Mouse (Mus musculus) stomach, postnatal 0 days (tissue): Measurements from ENCODE around the gene Rtf1. TPM values are rescaled to one million over a fixed set of nuclear protein-coding genes. Genes with fewer than 3 reads are reported as not detected.

Experiments
- ATAC-seq: fragments of 200-750 bp; cut with Nextera tagmentation; 2 replicates; pipeline ENCODE4 v1.8.0; 2017; ENCODE audit not compliant: low FRiP score, low TSS enrichment
- DNase-seq: peaks from one replicate; pipeline ENCODE4 v3.0.0-alpha.2; 2016; ENCODE audit warnings: low spot score
- H3K27ac ChIP-seq: fragments of 300-500 bp; sonication (generic); replicated peaks from 2 replicates; pipeline ENCODE4 v1.5.1; 2014; ENCODE audit warnings: mild to moderate bottlenecking, control low read depth
- H3K27me3 ChIP-seq: fragments of 300-500 bp; sonication (generic); 2 replicates; pipeline ENCODE4 v1.6.1; 2014; ENCODE audit warnings: low read length; ENCODE audit not compliant: control insufficient read depth, insufficient read depth
- H3K36me3 ChIP-seq: fragments of 300-500 bp; sonication (generic); 2 replicates; pipeline ENCODE4 v1.6.1; 2014; ENCODE audit warnings: low read length, mixed read lengths; ENCODE audit not compliant: control insufficient read depth, insufficient read depth
- H3K4me1 ChIP-seq: fragments of 300-500 bp; sonication (generic); replicated peaks from 2 replicates; pipeline ENCODE4 v1.6.1; 2014; ENCODE audit warnings: antibody characterized with exemption; ENCODE audit not compliant: control insufficient read depth, insufficient read depth
- H3K4me2 ChIP-seq: fragments of 300-500 bp; sonication (generic); replicated peaks from 2 replicates; pipeline ENCODE4 v1.6.1; 2014; ENCODE audit warnings: low read depth, mild to moderate bottlenecking, control low read depth, moderate library complexity
- H3K4me3 ChIP-seq: fragments of 300-500 bp; sonication (generic); 2 replicates; pipeline ENCODE4 v1.5.1; 2014; ENCODE audit warnings: low read depth, low read length, control low read depth
- H3K9ac ChIP-seq: fragments of 300-500 bp; sonication (generic); 2 replicates; pipeline ENCODE4 v1.6.1; 2014; ENCODE audit warnings: mild to moderate bottlenecking, low read length, control low read depth, mixed read lengths
- H3K9me3 ChIP-seq: fragments of 300-500 bp; sonication (generic); 2 replicates; pipeline ENCODE4 v1.6.1; 2016; ENCODE audit warnings: low read length; ENCODE audit not compliant: control insufficient read depth
- CTCF ChIP-seq: IDR thresholded peaks from 2 replicates; pipeline ENCODE4 v1.5.1; 2016; ENCODE audit warnings: antibody characterized with exemption, low read depth, mild to moderate bottlenecking, moderate library complexity
- EP300 ChIP-seq: optimal IDR thresholded peaks from 2 replicates; pipeline ENCODE3; 2016; ENCODE audit warnings: antibody characterized with exemption
- WGBS: fragments of 180-500 bp; shearing (Covaris S2); extraction: QIAGEN DNeasy Blood & Tissue Kit; methylation state at CpG from one replicate; pipeline ENCODE4 v1.1.7; 2014; 5-methylcytosine and 5-hydroxymethylcytosine counted together
- polyA plus RNA-seq: library from polyadenylated mRNA; unstranded; fragments of >200 nt; fragmentation: Nextera tagmentation; extraction: Ambion mirVana; gene quantifications from 2 replicates; pipeline ENCODE4 v1.2.1, GENCODE M21; 2015

Rtf1 gene
- polyA plus RNA-seq, 1 experiment from 2014 or later: 33.2 TPM

DNA sequence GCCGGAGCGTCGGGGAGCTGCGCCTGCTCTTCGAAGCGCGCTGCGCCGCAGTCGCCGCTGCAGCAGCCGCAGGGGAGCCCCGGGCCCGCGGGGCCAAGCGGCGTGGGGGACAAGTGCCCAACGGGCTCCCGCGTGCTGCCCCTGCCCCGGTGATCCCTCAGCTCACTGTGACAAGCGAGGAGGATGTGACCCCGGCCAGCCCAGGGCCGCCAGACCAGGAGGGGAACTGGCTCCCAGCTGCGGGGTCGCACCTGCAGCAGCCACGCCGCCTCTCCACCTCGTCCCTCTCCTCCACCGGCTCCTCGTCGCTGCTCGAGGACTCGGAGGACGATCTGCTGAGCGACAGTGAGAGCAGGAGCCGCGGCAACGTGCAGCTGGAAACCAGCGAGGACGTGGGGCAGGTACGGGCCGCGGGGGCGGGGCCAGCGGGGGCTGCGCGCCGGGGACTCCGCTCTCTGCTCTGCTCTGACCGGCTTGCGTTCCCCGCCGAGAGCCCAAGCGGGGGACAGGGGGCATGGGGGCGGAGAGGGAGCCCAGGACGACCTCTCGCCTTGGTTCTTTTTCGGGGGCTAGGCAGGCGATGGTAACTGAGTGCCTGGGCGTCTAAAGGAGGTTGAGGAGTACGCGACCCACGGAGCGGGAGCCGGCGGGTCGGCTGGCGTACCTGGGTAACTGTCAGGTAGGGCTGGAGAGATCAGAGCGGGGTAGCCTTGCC, 67.8 kb downstream of the Rtf1 start:
- TF ChIP-seq EP300 (no peak), CTCF (no peak)
- Histone ChIP-seq H3K9ac (peak overlapping the region; percentile 66), H3K4me2 (peak overlapping the region; percentile 100), H3K4me1 (peaks cover 3% of the 10 kb centered on the region; the same call in 1 of the 2 replicates), H3K4me3 (peak overlapping the region; percentile 68), H3K36me3 (no peaks in the 10 kb centered on the region), H3K27ac (peak overlapping the region; percentile 91), H3K27me3 (no peaks in the 10 kb centered on the region), H3K9me3 (no peaks in the 10 kb centered on the region)
- DNase-seq (peak; percentile 81), ATAC-seq (no peak)
- WGBS: 1% methylated on average over 61 of the region's 70 CpGs

DNA sequence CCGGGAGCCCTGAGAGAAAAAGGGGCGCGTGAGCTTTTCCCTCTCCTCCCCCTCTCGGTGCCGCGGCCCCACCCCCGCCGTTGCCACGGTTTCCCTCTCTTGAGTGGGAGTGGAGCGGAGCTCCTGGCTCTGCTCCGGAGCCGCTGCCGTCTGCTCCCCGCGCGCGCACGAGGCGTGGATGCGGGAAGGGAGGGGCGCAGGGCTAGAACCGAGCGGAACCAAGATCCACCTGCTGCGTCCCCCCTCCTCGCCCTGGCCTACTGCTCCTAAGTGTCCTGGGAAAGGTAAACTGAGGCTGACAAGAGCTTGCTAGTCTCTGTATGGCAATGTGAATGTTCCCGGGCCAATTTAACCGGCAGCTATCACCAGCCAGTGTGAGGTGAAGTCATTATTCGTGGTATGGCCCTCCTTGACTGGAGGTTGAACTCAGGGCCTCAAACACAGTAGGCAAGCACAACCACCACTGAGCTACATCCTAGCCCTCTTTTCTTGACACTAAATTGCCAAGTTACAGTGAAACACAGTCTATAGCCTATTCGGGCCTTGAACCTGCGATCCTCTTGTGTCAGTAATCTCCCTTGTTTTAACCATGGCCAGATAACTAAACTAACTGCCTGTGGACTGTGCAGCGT, 68.4 kb downstream of the Rtf1 start:
- peak overlapping the region; percentile 66 for H3K9ac ChIP-seq
- H3K4me1 ChIP-seq: peaks cover 3% of the 10 kb centered on the region; the same call in 1 of the 2 replicates
- WGBS: 10% methylated on average over 27 of the region's 31 CpGs
- no peaks in the 10 kb centered on the region for H3K36me3 ChIP-seq
- DNase-seq (peak; percentile 56), ATAC-seq (no peak)
- peak overlapping the region; percentile 100 for H3K4me2 ChIP-seq
- H3K27ac ChIP-seq: peak overlapping the region; percentile 91
- no peaks in the 10 kb centered on the region for H3K27me3 ChIP-seq
- TF ChIP-seq EP300 (no peak), CTCF (no peak)
- peak overlapping the region; percentile 68 for H3K4me3 ChIP-seq
- H3K9me3 ChIP-seq: no peaks in the 10 kb centered on the region

DNA sequence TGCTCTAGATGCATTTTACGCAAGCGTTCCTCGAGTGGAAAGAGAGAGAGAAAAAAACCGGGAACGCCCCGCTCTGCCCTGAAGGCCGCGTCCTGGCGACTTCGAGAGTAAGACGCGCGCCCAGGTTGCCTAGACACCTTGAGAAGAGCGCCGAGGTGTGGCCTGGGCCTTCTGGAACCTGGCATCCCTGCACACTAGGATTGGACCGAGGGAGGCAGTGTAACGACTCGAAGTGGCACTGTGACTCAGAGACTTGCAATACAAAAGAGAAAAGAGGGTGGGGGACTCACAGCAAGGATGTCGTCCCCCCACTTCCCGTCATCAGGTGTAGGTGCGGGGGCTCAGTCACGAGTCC, 68.9 kb downstream of the Rtf1 start:
- peak; percentile 70 for ATAC-seq
- peak; percentile 82 for DNase-seq
- Histone ChIP-seq H3K27ac (peak overlapping the region; percentile 91), H3K9ac (no peak overlapping the region), H3K4me1 (peaks cover 3% of the 10 kb centered on the region; the same call in 1 of the 2 replicates), H3K27me3 (no peaks in the 10 kb centered on the region), H3K4me2 (peak overlapping the region; percentile 100), H3K9me3 (no peaks in the 10 kb centered on the region), H3K36me3 (no peaks in the 10 kb centered on the region), H3K4me3 (peak overlapping the region; percentile 68)
- WGBS: 24% methylated on average over 22 of the region's 22 CpGs
- TF ChIP-seq EP300: no peak
- TF ChIP-seq CTCF: peak; percentile 43

DNA sequence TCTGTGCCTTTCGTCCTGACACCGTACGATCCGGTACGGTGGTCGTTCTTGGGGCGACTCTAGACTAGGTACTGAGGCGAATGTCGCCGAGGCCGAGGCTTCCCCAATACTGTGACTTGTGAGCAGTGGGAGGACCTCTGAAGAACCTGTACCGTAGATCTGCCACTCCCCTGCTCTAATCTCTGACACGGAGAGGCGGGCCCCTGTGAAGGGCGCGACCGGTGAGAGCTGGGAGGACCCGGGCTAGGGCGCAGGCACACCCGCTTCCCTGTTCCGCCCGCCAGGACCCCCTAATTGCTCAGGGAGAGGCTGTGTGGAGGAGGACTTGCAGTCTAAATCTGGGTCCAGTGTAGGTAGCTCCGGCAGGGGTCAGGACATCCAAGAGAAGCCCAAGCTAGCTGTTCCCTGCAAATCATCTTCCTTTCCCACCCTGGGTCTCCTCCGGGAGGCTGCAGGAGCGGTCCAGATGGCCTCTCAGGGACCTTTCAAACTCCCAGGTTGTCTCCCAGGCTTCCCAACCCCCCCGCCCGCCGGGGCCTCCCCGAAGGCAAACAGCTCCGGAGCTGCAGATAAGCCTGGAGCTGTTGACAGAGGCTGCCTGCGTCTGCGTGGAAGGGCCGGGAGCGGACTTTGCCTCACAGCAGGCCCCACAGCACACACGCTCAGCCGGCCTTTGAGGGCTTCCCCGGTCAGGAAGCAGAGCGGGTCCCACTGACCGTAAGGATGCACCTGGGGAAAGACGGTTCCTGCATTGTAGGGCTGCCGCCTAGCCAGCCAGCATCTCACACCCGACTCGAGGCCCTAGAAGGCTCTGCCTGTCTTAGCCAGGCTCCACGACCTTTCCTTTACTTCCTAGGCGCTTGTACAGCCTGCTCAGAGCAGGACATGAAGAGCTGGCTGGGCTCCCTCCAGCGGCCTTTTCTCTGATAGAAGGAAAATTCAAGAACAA, 69.6 kb downstream of the Rtf1 start:
- ATAC-seq: peak; percentile 90
- Histone ChIP-seq H3K9me3 (no peaks in the 10 kb centered on the region), H3K27ac (peak overlapping the region; percentile 91), H3K36me3 (no peaks in the 10 kb centered on the region), H3K4me2 (peak overlapping the region; percentile 100), H3K4me1 (peaks cover 3% of the 10 kb centered on the region; the same call in 1 of the 2 replicates), H3K9ac (peak overlapping the region; percentile 23; the same call in 1 of the 2 replicates), H3K4me3 (peak overlapping the region; percentile 68), H3K27me3 (no peaks in the 10 kb centered on the region)
- 11% methylated on average over 46 of the region's 46 CpGs for WGBS
- DNase-seq: peak; percentile 96
- TF ChIP-seq EP300 (no peak), CTCF (peak; percentile 35)

GRCm38 (mm10) chr2:119745281-119745680, 70.4 kb downstream of the Rtf1 start:
- WGBS: 9% methylated on average over 1 of the region's 1 CpGs
- H3K4me1 ChIP-seq: peaks cover 3% of the 10 kb centered on the region; the same call in 1 of the 2 replicates
- peak overlapping the region; percentile 100; the same call in 1 of the 2 replicates for H3K4me2 ChIP-seq
- H3K9me3 ChIP-seq: no peaks in the 10 kb centered on the region
- H3K27me3 ChIP-seq: no peaks in the 10 kb centered on the region
- ATAC-seq: no peak
- TF ChIP-seq EP300 (no peak), CTCF (peak; percentile 72)
- no peak overlapping the region for H3K4me3 ChIP-seq
- peak overlapping the region; percentile 91 for H3K27ac ChIP-seq
- DNase-seq: no peak
- H3K36me3 ChIP-seq: no peaks in the 10 kb centered on the region
- no peak overlapping the region for H3K9ac ChIP-seq
